Mouse (Mus musculus) liver, embryonic 14.5 days (tissue): ENCODE data around the gene Fam19a2.

Experiments used
- CTCF ChIP-seq: IDR thresholded peaks from 2 replicates; pipeline ENCODE4 v1.5.1; 2016; ENCODE audit warnings: antibody characterized with exemption, low read depth, control low read depth
- EP300 ChIP-seq: IDR thresholded peaks from 2 replicates; pipeline ENCODE4 v1.6.1; 2016; ENCODE audit warnings: antibody characterized with exemption, low read depth

DNA sequence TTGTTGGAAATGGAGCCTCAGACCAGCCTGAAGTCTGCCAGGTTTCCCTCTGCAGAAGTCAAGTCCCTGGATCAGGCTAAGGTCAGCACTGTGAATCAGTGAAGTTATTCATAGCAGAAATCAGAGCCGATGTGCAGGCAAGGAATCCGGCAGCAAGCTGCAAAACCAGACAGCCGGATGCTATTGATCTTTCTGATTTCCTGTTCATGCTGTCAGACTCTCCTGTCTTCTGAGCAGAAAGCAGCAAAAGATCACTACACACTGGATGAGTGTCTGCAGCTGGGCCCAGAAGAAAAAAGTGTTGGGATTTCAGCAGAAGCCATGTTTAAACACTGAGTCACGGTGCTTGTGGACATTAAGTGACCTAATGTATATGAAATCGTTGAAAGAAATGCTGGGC, 368.2 kb downstream of the Fam19a2 start:
- TF ChIP-seq CTCF: no peak
- TF ChIP-seq EP300: no peak
